Mouse (Mus musculus) lung, embryonic 14.5 days (tissue): ENCODE data around the gene Olfr301. TPM values are rescaled to one million over a fixed set of nuclear protein-coding genes. Genes with fewer than 3 reads are reported as not detected.

Experiments
- ATAC-seq: fragments of 200-750 bp; cut with Nextera tagmentation; 2 replicates; pipeline ENCODE4 v1.8.0; 2017; ENCODE audit warnings: mild to moderate bottlenecking, moderate TSS enrichment, moderate library complexity; ENCODE audit not compliant: insufficient read depth
- DNase-seq: peaks from one replicate; pipeline ENCODE4 v3.0.0-alpha.2; 2015
- H3K27ac ChIP-seq: fragments of 300-500 bp; sonication (generic); 2 replicates; pipeline ENCODE4 v1.5.1; 2014; ENCODE audit warnings: low read depth, mild to moderate bottlenecking, moderate library complexity
- H3K27me3 ChIP-seq: fragments of 300-500 bp; sonication (generic); 2 replicates; pipeline ENCODE4 v1.6.1; 2014; ENCODE audit warnings: low read length, control low read depth; ENCODE audit not compliant: insufficient read depth
- H3K36me3 ChIP-seq: fragments of 300-500 bp; sonication (generic); 2 replicates; pipeline ENCODE4 v1.6.1; 2014; ENCODE audit warnings: control low read depth; ENCODE audit not compliant: insufficient read depth
- H3K4me1 ChIP-seq: fragments of 300-500 bp; sonication (generic); 2 replicates; pipeline ENCODE4 v1.6.1; 2014; ENCODE audit warnings: antibody characterized with exemption, control low read depth; ENCODE audit not compliant: insufficient read depth
- H3K4me2 ChIP-seq: fragments of 300-500 bp; sonication (generic); 2 replicates; pipeline ENCODE4 v1.6.1; 2014; ENCODE audit warnings: mild to moderate bottlenecking
- H3K4me3 ChIP-seq: fragments of 300-500 bp; sonication (generic); 2 replicates; pipeline ENCODE4 v1.5.1; 2014; ENCODE audit warnings: low read depth, low read length
- H3K9ac ChIP-seq: fragments of 300-500 bp; sonication (generic); 2 replicates; pipeline ENCODE4 v1.6.1; 2014
- H3K9me3 ChIP-seq: fragments of 300-500 bp; sonication (generic); 2 replicates; pipeline ENCODE4 v1.6.1; 2016; ENCODE audit warnings: low read depth, low read length, control low read depth
- CTCF ChIP-seq: IDR thresholded peaks from 2 replicates; pipeline ENCODE4 v1.5.1; 2016; ENCODE audit warnings: antibody characterized with exemption, low read depth
- WGBS: fragments of 180-500 bp; shearing (Covaris S2); extraction: QIAGEN DNeasy Blood & Tissue Kit; methylation state at CpG from one replicate; pipeline ENCODE4 v1.1.7; 2014; 5-methylcytosine and 5-hydroxymethylcytosine counted together
- polyA plus RNA-seq: library from polyadenylated mRNA; unstranded; fragments of >200 nt; fragmentation: Nextera tagmentation; extraction: Ambion mirVana; gene quantifications from 2 replicates; pipeline ENCODE4 v1.2.1, GENCODE M21; 2014

The Olfr301 gene
- polyA plus RNA-seq, result not detected in 2 replicates

DNA sequence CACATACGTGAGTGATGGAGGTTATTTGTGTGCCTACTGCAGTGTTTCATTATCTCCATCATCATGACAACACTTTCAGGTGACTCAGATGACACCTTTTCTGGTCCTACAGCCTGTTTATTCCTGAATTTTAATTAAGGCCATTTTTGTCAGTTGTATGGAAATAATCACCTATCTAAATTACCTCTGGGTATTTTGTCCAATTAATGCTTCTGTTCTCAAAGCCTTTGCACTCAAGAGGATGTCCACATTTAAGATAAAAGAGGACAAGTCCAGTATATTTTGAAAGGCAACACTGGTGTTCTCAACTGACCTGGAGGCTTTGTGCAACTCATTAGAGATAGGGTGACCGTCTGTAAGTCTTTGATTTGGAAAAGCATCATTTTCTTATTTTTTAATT is at the start of gene Olfr301:
Gene Olfr301 (plus strand): TSS at position 301 of the 400 bp plus-strand sequence.
- ATAC-seq (no peak), DNase-seq (no peak)
- no peak within 1 kb of the TSS for H3K9ac ChIP-seq
- no peaks in the 10 kb centered on the region for H3K4me1 ChIP-seq
- 78% methylated on average over 2 of the region's 2 CpGs for WGBS
- no peak for TF ChIP-seq CTCF
- no peak within 1 kb of the TSS for H3K4me3 ChIP-seq
- H3K27me3 ChIP-seq, result no peaks in the 10 kb centered on the region
- no peak within 1 kb of the TSS for H3K4me2 ChIP-seq
- no peak within 1 kb of the TSS for H3K27ac ChIP-seq
- H3K9me3 ChIP-seq, result no peaks in the 10 kb centered on the region
- no peaks in the 10 kb centered on the region for H3K36me3 ChIP-seq

- TF ChIP-seq CTCF, result no peak
- Histone ChIP-seq H3K9ac (no peak within 1 kb of the TSS), H3K36me3 (no peaks in the 10 kb centered on the region), H3K27ac (no peak within 1 kb of the TSS), H3K4me2 (no peak within 1 kb of the TSS), H3K4me3 (no peak within 1 kb of the TSS), H3K4me1 (no peaks in the 10 kb centered on the region), H3K9me3 (no peaks in the 10 kb centered on the region), H3K27me3 (no peaks in the 10 kb centered on the region)
- WGBS, result 78% methylated on average over 1 of the region's 1 CpGs
- ATAC-seq (no peak), DNase-seq (no peak)
These were observed 36.8 kb upstream of the Olfr301 start, which contains the start of gene Olfr305 for GRCm38 (mm10) chr7:86366828-86367227. Olfr305 (minus strand) TSS chr7:86366928.

DNA sequence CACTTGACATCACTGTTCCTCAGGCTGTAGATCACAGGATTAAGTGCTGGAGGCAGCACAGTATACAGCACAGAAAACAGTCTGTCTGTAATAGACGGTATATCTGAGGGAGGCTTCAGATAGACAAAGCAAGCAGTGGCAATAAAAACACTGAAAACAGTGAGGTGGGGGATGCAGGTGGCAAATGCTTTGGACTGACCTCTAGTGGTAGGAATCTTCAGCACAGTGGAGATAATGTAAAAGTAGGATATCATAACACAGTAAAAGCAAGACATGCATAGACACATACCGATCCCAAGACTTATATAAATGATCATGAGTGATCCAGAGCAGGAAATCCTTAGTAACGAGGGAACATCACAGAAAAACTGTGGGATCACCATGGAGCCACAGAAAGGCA is 17.9 kb upstream of the Olfr301 start:
- Histone ChIP-seq H3K4me2 (no peak overlapping the region), H3K36me3 (no peaks in the 10 kb centered on the region), H3K4me3 (no peak overlapping the region), H3K9me3 (no peaks in the 10 kb centered on the region), H3K27me3 (no peaks in the 10 kb centered on the region), H3K27ac (no peak overlapping the region), H3K4me1 (no peaks in the 10 kb centered on the region), H3K9ac (no peak overlapping the region)
- DNase-seq (no peak), ATAC-seq (no peak)
- 64% methylated on average over 3 of the region's 3 CpGs for WGBS
- TF ChIP-seq CTCF, result peak; percentile 43

DNA sequence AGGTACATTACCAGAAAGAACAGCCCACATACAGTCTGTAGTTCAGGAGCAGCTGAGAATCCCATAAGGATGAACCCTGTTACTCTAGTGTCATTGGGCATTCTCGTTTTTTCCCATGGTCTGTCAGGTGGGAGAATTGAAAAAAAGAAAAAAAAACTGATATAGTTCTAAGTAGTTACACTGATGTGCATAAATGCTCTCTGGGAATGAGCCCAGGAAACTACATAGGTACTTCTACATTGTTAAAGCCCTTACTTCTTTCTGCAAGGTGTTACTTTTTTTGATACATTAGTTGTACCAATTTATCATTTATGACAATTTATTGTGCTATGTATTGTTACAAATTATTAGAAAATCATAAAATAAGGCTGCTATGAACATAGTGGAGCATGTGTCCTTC is 17.1 kb upstream of the Olfr301 start, which contains the start of gene Olfr304:
Gene Olfr304 (minus strand): TSS at position 101 of the 400 bp plus-strand sequence.
- Histone ChIP-seq H3K27ac (no peak within 1 kb of the TSS), H3K4me2 (no peak within 1 kb of the TSS), H3K36me3 (no peaks in the 10 kb centered on the region), H3K9ac (no peak within 1 kb of the TSS), H3K9me3 (no peaks in the 10 kb centered on the region), H3K4me3 (no peak within 1 kb of the TSS), H3K4me1 (no peaks in the 10 kb centered on the region), H3K27me3 (no peaks in the 10 kb centered on the region)
- 55% methylated on average over 1 of the region's 1 CpGs for WGBS
- DNase-seq (no peak), ATAC-seq (no peak)
- TF ChIP-seq CTCF, result no peak

GRCm38 (mm10) chr7:86397689-86398088 is 6.0 kb upstream of the Olfr301 start, which contains the start of gene Olfr303:
Olfr303 (minus strand) TSS chr7:86397789.
- Histone ChIP-seq H3K36me3 (no peaks in the 10 kb centered on the region), H3K27me3 (no peaks in the 10 kb centered on the region), H3K4me2 (no peak within 1 kb of the TSS), H3K9me3 (no peaks in the 10 kb centered on the region), H3K9ac (no peak within 1 kb of the TSS), H3K4me1 (no peaks in the 10 kb centered on the region), H3K27ac (no peak within 1 kb of the TSS), H3K4me3 (no peak within 1 kb of the TSS)
- no peak for DNase-seq
- ATAC-seq, result no peak
- no peak for TF ChIP-seq CTCF

DNA sequence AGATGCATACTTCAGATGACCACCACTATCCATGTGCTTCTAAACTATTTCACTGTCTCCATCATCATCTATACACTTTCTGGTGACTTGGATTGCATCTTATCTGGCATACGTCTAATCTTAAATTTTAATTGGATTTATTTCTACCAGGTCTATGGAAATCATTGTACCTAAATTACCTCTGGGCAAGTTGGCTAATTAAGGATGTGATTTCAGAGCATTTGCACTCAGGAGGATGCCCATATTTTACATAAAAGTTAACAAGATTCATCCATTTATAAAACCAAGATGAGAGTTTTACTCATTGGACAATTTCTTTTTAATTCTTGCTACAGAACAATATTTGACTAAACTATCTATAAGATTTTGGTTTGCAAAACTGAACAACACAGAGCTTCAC is 56.0 kb downstream of the Olfr301 start, which contains the start of gene Olfr299:
Gene Olfr299 (plus strand): TSS at position 301 of the 400 bp plus-strand sequence.
- 90% methylated on average over 1 of the region's 1 CpGs for WGBS
- ATAC-seq (no peak), DNase-seq (no peak)
- no peaks in the 10 kb centered on the region for H3K4me1 ChIP-seq
- no peak within 1 kb of the TSS for H3K27ac ChIP-seq
- H3K4me2 ChIP-seq, result no peak within 1 kb of the TSS
- no peak within 1 kb of the TSS for H3K4me3 ChIP-seq
- H3K27me3 ChIP-seq, result no peaks in the 10 kb centered on the region
- H3K36me3 ChIP-seq, result no peaks in the 10 kb centered on the region
- no peak within 1 kb of the TSS for H3K9ac ChIP-seq
- no peak for TF ChIP-seq CTCF
- H3K9me3 ChIP-seq, result no peaks in the 10 kb centered on the region

Other genes starting within 250 kb of the Olfr301 start
- not detected in 2 replicates for gene Vmn2r75, start 232.1 kb upstream of the Olfr301 start, polyA plus RNA-seq
- not detected in 2 replicates for gene Vmn2r76, start 157.5 kb upstream of the Olfr301 start, polyA plus RNA-seq
- gene Olfr310, start 126.7 kb upstream of the Olfr301 start, polyA plus RNA-seq, result not detected in 2 replicates
- gene Olfr309, start 90.1 kb upstream of the Olfr301 start, polyA plus RNA-seq, result not detected in 2 replicates
- gene Olfr308, start 78.2 kb upstream of the Olfr301 start, polyA plus RNA-seq, result not detected in 2 replicates
- not detected in 2 replicates for gene Olfr307, start 66.3 kb upstream of the Olfr301 start, polyA plus RNA-seq
- gene Olfr305, start 36.9 kb upstream of the Olfr301 start, polyA plus RNA-seq, result not detected in 2 replicates
- gene Olfr304, start 17.2 kb upstream of the Olfr301 start, polyA plus RNA-seq, result not detected in 2 replicates
- not detected in 2 replicates for gene Olfr303, start 6.1 kb upstream of the Olfr301 start, polyA plus RNA-seq
- gene Olfr299, start 56.1 kb downstream of the Olfr301 start, polyA plus RNA-seq, result not detected in 2 replicates
- gene Olfr298, start 88.6 kb downstream of the Olfr301 start, polyA plus RNA-seq, result not detected in 2 replicates
- gene Olfr297, start 116.1 kb downstream of the Olfr301 start, polyA plus RNA-seq, result not detected in 2 replicates
- not detected in 2 replicates for gene Olfr295, start 180.0 kb downstream of the Olfr301 start, polyA plus RNA-seq
- not detected in 2 replicates for gene Olfr294, start 212.8 kb downstream of the Olfr301 start, polyA plus RNA-seq
- not detected in 2 replicates for gene Olfr293, start 245.2 kb downstream of the Olfr301 start, polyA plus RNA-seq